Mouse (Mus musculus) c-Kit-positive CD71-positive TER-119-negative erythroid progenitor cells, embryonic 14.5 days (primary cell): ENCODE results near the gene Gm29609.

ENCODE experiments used
- DNase-seq: peaks from one replicate; pipeline ENCODE4 v3.0.0-alpha.2; 2013; ENCODE audit warnings: low read depth

The Gm29609 gene

DNA sequence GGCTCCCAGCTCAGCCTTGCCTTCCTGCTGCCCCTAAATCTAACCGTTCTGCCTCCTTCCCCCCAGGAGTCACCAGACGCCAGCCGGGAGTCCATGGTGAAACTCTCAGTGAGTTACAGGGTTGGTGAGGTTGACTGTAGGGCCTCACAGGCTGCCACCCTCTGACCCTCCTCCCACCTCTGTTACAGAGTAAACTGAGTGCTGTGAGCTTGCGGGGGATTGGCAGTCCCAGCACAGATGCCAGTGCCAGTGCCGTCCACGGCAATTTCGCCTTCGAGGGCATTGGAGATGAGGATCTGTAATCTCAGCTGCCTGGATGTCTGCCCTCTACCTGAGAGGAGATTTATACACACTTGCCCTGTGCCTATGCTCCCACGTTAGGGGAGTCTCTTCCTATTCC is 18.5 kb upstream of the Gm29609 start:
- no peak for DNase-seq

DNA sequence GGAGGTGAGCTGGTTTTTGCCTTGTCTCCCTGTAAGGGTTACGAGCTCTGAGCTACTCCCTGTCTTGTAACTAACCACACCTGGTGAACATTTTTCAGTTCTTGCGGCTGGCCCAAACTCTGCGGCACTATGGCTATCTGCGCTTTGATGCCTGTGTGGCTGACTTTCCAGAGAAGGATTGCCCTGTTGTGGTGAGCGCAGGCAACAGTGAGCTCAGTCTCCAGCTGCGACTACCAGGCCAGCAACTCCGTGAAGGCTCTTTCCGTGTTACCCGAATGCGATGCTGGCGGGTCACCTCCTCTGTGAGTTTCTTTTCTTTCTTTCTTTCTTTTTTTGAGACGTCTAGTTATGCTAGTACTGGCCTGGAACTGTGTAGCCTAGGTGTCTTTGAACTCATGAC is 17.4 kb upstream of the Gm29609 start:
- DNase-seq = no peak

- no peak for DNase-seq
These were observed 16.5 kb upstream of the Gm29609 start for GRCm38 (mm10) chr5:31196207-31196606.

- DNase-seq = no peak
These were observed 16.0 kb upstream of the Gm29609 start for GRCm38 (mm10) chr5:31195671-31196070.

DNA sequence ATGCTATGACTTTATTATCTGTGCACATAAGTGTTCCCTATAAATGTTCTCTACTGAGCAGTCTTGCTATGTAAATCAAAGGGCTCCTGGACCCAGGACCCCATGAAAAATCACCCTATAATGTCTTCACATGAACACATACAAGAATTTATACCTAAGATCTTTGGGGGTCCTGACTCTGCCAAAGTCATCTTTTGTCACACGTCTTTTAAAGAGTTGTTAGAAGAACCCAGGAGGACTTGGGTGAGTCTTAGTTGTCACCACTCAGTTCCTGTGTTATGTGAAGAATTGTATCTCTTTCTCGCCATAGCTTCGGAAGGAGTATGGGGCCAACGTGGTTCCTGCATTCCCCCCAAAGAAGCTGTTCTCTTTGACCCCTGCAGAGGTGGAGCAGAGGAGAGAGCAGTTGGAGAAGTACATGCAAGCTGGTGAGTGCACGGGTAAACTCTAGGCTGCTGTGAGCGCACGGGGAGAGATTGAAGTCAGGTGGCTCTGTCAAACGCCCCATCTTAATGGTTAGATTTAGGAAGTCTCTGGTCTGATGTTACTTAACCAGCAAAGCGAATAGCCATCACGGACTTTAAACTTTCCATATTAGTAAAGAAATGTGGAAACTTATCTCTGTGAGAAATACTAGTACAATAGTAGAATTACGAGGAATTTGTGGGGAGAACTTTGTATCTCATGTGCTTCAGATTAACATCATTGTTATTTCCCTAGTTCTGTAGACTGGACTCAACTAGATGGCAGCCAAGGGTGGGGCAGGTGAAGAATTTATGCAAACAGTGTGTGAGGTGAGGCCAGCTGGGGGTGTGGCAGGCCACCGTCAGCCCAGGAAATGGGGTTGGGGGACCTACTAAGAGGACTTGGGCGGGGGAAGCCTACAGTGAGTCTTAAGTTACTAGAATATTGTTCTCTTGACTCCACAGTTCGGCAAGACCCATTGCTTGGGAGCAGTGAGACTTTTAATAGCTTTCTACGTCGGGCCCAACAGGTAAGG is 15.1 kb upstream of the Gm29609 start:
- no peak for DNase-seq

GRCm38 (mm10) chr5:31193631-31194281 is 14.0 kb upstream of the Gm29609 start:
- no peak for DNase-seq

GRCm38 (mm10) chr5:31192939-31193630 is 13.4 kb upstream of the Gm29609 start, which contains the start of the genes Snx17 and Eif2b4:
TSS of gene Snx17 (plus strand) at chr5:31193227.
TSS of gene Eif2b4 (minus strand) at chr5:31193430.
- DNase-seq = peak; percentile 99

GRCm38 (mm10) chr5:31192045-31192938 is 12.6 kb upstream of the Gm29609 start:
- no peak for DNase-seq

GRCm38 (mm10) chr5:31190201-31190600 is 10.5 kb upstream of the Gm29609 start:
- DNase-seq = no peak

DNA sequence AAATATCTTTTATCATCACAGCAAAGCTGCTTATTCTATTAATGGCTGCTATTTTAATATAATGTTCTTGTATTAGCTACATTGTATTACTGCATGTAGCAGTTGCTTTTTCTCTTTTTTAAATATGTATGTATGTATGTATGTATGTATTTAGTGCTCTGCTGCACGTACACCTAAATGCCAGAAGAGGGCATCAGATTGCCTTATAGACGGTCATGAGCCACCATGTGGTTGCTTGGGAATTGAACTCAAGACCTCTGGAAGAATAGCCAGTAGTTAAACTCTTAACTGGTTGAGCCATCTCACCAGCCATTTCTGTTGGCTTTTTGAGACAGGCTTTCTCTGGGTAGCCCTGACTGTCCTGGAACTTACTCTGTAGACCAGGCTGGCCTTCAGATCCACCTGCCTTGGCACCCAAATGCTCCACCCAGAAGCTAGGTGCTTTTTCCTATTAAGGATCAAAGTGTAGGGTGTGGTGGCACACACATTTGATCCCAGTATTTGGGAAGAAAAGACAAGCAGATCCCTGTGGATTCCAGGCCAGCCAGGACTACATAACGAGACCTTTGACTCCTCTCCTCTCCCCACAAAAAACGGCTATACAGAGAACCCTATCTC is 8.6 kb upstream of the Gm29609 start:
- DNase-seq = no peak

DNA sequence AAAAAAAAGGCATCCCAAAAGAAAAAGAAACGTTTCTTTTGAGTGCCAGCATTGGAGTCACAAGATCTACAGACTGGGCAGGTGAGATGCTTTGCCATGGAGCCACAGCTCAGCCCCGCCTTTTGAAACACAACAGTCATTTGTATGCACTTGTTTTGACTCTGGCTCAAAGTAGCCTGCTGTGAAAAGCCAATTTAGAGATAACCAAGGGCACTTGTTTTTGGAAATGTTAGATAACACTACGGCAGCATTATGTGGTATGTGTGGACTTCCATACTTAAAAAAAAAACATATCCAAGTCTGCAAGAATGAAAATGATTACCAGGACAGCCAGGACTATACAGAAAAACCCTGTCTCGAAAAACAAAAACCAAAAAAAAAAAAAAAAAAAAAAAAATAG is 4.0 kb upstream of the Gm29609 start:
- peak; percentile 63 for DNase-seq

DNA sequence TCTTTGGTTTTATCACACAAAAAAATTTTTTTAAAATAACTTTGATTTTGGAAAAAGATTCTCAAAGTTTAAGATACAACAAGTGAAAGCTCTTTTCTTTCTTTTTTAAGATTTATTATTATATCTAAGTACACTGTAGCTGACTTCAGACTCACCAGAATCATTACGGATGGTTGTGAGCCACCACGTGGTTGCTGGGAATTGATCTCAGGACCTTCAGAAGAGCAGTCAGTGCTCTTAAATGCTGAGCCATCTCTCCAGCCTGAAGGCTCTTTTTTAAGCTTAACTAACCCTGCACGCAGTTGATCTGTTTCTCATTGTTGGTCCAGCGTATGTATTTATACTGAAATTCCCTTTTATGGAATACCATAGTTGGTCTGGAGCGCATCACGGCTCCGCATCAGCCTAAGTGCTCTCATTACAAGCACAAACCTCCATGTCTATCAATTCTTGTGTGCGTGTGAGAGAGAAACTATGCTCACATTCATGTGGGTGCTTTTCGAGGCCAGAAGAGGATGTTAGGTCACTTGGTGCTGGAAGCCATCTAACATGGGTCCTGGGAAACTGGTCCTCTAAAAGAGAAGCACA is 1.6 kb upstream of the Gm29609 start:
- DNase-seq = no peak

- peak; percentile 61 for DNase-seq
These were observed 378 bp downstream of the Gm29609 start for GRCm38 (mm10) chr5:31179301-31179765.

- no peak for DNase-seq
These were observed 11.1 kb downstream of the Gm29609 start for GRCm38 (mm10) chr5:31168630-31169029.

GRCm38 (mm10) chr5:31164878-31165277 is 14.8 kb downstream of the Gm29609 start:
- DNase-seq = no peak

- DNase-seq = no peak
These were observed 17.2 kb downstream of the Gm29609 start for GRCm38 (mm10) chr5:31162462-31162861.

- DNase-seq = peak; percentile 67
These were observed 25.6 kb downstream of the Gm29609 start, which contains the start of gene Mpv17 for GRCm38 (mm10) chr5:31154152-31154553. TSS of gene Mpv17 (minus strand) at chr5:31154251.

GRCm38 (mm10) chr5:31153516-31154151 is 26.1 kb downstream of the Gm29609 start:
- DNase-seq = no peak

GRCm38 (mm10) chr5:31151746-31152145 is 28.0 kb downstream of the Gm29609 start:
- no peak for DNase-seq

DNA sequence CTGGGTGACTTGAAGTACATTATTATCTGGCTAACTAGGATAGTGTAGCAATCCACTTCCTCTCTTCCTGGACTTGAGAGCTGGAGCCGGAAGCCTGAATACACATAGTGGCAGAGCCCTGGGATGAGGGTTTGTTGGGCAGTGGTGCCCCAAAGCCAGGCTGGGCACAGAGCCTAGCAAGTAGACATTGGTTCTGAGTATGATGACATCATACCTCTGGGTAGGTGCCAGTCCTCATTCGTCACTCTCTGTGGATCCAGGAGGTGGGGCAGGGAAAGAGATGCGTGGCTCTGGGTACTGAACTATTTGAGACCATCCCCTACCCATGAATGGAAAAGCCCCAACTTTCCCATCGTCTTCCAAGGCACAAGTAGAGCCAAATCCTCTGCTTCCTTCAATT is 29.9 kb downstream of the Gm29609 start:
- no peak for DNase-seq
